Mouse (Mus musculus) lung, postnatal 10 days (tissue): Measurements from ENCODE around the gene Tgfbr2.
"Not testable (repeated sequence)": the region's sequence is repeated elsewhere in the genome, so short reads cannot be mapped to it uniquely, and the experiment has no call there.

Experiments
- DNase-seq: peaks from one replicate; pipeline ENCODE4 v3.0.0; 2021

Tgfbr2 gene

DNA sequence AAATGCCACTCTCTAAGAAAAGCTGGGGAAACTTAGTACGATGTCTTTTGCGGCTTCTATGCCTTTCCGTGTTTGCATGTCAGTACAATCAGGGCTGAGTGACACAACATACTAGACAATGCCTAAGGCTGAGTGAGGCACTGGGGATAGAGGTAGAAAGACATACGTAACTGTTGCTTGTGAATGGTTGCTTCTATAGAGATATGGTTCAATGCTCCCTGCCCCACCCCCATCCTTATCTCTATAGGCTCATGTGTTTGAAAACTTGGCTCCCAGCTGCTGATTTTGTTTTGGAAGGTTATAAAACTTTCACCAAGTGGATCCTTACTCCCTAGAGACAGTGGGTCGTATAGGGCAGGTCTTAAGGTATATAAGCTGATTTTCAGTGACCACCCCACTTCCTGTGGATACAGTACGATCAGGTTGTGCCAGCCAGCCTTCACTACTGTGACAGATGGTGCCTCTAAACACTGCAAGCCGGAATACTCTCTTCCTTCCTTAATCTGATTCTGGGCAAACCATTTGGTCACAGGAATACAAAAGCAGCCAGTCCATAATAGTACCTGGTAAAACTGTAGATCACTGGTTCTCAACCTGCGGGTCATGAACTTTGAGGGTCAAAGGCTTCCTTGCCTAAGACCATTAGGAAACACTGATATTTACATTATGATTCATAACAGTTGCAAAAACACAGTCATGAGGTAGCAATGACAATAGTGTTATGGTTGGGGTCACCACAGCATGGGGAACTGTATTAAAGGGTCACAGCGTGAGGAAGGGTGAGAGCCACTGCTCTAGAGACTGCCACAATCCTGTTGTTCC, 63.8 kb downstream of the Tgfbr2 start:
- no peak for DNase-seq

DNA sequence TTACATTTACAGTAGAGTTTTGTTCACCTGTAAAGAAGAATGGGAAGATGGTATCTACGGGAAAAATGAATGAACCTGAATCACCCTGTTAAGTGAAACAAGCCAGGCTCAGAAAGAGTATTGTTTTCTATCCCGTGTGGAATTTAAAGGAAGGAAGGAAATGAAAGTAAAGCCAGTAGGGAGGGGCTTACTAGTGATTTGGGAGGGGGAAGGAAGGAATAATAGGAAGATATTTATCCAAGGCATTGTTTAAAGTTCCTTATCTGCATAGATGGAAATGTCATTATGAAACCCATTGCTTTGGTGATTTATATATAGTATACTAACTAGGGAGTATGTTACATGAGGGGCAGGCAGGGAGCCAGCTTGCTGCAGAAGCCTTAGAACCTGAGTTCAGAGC, 66.4 kb downstream of the Tgfbr2 start:
- DNase-seq, result no peak

DNA sequence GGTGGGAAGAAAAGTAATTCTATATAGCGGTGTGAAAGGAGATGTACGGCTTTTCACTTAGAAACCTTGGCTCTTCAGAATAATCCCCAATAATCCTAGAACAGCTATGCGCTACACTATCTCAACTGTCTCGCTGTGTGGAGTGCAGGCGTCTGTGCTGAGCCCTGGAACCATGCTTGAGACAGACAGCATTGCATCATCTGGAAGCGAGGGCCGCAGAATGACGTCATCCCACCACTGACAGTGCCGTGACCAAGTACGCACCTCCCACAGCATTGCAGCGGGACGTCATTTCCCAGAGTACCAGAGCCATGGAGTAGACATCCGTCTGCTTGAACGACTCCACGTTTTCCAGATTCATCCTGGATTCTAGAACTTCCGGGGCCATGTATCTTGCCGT, 70.4 kb downstream of the Tgfbr2 start:
- no peak for DNase-seq

DNA sequence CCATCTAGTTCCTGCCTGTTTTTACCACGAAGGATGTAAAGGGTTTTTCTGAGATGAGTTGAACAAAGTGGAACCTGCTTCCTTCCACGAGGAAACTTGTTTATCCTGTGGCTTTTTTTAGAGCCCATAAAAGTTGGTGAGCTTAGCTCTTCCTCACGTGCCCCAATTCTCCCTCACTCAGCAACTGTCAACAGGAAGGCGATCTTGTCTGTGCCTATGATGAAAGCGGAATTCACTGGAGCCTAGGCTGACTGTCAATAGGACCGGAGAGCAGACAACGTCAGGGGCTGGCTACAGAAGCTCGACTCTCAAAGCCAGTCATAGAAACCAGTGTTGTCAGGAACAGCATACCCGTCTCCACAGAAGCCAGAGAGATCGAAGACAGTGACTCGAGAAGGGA, 73.3 kb downstream of the Tgfbr2 start:
- peak; percentile 43 for DNase-seq

DNA sequence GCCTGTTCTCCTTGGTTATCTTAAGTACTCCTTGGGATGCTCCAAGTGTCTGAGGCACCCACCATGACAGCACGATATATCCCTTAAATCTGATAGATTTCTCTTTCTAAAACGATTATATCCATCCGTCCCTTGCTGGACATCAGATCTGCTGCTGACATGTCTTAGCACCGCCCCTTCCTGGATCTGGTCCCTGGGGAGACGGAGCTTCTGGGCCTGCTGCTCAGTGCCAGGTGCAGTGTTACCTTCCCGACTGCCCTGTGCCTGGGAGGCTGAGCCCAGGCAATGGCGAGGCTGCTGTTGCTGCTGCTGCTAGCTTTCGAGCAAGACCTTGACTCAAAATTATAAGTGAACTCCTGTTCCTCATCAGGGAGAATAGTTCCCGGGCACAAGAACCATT, 75.1 kb downstream of the Tgfbr2 start:
- DNase-seq, result no peak

DNA sequence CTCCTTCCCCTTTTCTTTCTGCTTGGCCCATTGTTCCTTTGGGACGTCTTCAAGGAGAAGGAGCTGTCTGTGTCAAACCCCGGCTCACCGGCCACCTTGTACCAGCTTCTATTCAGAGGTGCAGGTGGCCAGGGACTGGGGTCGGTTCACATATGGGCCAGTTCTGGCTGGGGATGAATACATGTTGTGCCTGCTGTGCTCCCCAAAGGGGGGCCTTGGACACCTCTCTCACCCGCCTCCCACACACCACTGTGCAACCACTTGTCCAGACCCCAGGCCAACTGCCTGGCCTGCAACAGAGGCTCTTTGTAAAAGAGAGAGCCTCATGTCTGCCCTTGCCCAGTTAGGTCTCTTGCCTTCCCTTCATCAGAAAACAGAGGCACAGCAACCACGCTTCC, 75.6 kb downstream of the Tgfbr2 start:
- no peak for DNase-seq

DNA sequence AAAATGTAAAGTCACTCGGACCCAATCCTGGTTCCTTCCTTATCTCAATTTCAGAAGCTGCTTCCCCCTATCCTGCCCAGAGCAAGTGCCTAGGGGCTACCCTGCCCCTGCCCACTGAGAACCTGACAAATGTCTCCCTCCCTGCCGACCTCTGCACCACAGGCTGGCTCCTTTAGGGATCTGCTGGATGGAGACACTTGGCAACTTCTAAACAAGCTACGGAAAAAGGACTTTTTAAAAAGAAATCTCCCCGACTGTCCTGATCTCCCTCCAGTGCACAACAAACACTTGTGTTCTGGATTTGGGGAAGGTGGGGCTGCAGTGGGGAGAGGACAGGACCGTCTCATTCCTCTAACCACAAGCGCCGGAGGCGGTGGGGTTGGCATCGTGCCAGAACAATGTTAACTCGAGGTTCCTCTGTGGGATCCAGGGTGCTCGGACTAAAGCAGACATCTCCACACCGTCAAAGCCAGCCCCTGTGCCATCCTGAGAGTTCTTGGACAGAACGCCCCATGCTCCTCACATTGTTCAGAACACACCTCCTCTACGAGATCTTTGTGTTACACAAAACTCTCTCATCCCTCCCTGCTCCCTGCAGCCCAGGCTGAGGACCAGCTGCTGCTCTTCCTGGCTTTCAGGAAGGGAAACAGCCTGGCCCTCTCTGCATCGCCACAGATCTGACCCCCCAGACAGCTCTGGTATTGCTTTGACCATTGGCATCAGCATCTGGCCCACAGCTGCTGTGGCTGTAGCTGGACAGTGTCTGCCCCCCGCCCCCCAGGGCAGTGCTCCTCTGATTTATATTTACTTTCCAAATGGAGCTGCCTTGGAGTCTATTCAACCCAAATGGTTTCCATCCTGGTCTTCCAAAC, 76.2 kb downstream of the Tgfbr2 start:
- DNase-seq, result peak; percentile 84

DNA sequence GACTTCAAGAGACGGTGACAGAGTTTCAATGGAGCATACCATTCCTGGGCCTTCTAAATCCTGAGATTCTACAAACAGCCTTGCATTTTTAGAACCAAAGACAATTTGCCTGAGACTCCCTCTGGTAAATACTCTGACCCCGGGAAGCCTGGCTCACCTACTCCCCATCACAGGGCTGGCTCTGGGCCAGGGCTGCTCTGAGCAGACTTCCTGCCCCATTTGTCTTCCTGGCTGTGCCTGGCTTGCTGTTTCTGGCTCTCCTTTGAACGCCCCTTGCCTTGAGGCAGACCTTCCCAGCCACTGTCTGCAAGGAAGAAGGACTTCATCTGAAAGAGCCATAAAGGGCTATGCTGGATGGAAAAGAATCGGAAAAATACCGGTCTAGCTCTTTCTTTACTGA, 83.2 kb downstream of the Tgfbr2 start:
- DNase-seq, result peak; percentile 71

DNA sequence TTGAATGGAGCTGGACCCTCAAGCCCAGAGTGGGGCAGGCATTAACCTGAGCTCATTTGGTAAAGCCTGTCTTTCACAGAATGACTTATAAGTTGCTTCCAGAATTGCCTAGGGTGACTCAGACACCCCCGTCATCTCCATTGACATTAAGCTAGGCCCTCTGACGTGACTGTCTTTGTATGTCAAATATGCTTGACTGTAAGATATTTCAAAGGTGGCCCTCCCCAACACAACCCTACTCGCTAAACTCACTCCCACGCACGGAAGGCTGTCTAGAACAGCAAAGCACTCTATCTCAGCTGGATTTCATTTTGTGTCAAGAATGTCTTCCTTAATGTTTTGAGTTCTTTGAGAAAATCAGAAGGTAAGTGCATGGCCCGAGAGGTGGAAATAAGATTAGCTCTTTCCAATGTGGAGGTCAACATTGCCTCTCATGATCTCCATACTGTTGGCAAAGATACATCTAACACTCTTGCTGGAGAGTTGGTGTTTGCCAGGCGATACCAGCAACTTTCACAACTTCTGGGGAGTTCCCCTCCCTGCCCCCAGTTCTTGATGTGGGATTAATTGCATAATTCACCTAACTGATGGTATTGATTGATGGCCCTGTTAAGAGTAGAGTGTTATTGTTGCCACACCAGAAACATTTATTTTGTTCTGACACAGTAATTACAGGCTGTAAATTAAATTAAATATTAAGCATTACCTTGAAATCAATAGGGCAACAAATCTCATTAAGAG, 83.9 kb downstream of the Tgfbr2 start:
- DNase-seq, result no peak

DNA sequence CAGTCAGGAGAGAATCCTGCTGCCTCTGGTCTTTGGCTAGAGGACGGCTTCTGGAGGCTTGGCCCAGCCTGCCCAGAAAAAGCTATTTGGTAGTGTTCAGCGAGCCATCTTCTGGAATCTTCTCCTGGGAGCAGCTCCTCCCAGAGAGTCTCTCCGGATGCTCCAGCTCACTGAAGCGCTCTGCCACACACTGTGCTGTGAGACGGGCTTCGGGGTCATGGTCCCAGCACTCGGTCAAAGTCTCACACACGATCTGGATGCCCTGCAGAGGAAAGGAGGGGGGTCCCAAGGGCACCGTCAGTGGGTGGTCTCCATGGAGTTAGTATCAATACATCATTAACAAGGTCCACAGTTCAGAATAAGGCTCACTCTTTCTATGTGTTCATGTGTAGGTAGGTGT, 84.9 kb downstream of the Tgfbr2 start:
- no peak for DNase-seq

DNA sequence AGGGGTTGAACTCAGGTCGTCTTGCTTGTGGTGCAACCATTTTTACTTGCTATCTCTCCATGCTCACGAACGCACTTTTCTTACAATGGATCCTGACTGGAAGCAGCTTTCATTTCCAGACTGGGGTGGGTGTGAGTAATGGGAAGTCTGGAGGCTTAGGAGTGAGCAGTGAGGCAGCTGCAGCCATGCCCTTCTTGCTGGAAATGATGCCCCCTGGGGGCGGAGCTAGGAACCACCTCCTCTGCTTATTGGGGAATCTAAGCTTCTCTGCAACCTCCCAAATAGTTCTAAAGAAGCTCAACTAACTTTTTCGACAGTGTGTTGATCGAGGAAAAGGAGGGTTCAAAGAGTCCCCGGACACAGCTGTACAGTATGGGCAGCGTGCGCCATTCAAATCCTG, 86.2 kb downstream of the Tgfbr2 start:
- DNase-seq, result peak; percentile 57

DNA sequence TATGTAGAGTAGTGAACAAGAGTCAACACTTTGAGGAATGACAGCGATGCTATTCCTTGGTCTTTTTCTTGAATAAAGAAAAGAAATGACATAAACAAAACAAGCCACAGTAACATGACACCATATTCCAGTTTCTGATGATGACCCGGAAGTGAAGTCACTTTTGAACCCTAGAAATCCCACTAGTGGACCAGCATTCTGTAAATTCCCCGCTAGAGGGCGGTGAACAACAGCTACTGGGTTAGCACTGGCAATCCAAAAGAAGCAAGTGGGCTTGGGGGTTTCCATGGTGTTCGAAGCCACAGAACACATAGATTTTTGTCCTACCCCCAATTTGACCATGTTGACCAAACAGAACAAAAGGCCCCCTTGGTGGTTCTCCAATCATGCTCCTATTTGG, 87.3 kb downstream of the Tgfbr2 start:
- DNase-seq, result peak; percentile 89

DNA sequence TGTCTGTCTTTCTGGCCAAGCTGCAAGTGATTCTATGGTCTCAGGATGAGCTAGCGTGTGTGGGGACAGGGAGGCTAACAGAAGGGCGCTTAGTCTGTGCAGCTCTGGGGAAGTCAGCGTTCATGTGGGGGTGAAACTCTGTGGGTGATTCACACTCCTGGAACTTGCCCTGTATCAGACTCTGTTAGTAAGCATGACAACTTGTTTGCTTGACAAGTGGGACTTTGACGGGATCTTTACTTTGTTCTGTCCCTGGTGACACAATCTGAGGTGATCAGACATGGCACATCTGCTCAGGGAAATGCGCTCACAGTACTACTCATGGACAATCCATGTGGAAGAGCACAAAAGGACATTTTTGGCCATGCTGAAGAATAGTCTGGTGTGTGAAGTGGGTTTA, 87.9 kb downstream of the Tgfbr2 start:
- DNase-seq, result no peak

DNA sequence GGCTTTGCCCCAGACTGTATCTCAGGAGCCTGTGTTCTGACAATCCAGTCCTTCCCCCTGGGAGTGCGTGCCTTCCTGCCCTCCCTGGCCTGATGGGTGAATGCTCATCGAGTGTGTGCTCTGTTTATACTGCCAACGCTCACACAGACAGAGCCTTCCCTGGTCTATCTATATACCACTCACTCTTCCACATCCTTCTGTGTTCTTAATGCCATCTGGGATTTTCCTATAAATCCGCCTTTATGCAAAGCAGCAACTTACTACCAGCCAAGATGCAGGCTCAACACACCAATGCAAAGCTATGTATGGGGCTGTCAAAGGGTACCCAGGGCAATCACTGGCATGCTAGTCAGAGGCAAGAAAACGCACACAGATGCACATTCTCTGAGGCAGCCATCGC, 89.2 kb downstream of the Tgfbr2 start:
- DNase-seq, result no peak

DNA sequence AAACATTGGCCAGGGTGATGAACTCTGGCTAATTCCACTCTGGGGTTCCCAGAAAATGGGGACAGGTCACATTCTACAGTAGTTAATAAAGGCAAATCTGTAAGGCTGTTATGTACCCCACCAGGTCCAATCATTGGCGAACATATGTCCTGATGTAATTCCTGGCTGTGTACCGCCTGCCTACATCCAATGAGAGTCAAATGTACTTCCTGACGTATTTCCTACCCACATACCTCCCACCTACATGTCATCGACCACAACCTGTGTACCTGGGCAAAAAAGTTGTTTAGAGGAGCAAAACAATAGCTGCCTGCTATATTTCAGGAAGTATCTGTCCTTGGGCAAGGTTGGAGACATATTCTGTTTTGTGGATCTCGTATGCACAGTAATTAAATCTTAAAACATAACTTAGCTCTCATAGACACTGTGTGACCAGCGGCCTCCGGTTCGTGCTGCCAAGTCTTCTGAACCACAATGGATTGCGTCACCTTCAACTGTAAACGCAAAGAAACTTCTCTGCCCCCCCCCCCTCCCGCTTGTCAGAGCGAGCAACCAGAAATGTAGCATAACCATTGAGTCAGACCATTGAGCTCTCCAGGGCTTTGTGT, 90.7 kb downstream of the Tgfbr2 start:
- peak; percentile 45 for DNase-seq

DNA sequence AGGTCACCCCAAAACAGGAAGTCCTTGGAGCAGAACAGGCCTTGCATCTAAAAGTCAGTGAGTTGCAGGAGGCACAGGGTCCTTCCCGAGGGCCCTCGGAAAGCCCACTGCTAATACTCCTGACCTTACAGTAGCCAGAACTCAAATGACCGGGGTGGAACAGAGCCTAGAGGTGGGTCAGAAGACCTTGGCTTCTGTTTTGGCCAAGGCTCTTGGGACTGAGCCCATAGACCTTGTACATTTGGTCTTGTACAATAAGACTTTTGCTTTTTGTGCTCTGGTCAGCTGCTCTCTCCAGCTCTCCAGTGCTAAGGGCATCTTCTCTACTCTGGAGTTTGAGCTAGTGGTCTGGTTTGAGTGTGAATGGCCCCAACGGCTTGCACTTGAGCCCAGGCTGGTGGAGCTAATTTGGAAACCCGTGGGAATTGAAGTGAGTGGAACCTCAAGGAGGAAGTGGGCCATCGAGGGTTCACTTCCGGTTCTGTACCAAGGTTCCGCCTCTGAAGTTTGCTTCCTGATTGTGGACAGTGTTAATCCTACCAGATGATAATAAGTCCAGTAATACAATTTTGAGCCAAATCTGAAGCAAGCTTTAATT, 91.3 kb downstream of the Tgfbr2 start:
- peak; percentile 22 for DNase-seq

DNA sequence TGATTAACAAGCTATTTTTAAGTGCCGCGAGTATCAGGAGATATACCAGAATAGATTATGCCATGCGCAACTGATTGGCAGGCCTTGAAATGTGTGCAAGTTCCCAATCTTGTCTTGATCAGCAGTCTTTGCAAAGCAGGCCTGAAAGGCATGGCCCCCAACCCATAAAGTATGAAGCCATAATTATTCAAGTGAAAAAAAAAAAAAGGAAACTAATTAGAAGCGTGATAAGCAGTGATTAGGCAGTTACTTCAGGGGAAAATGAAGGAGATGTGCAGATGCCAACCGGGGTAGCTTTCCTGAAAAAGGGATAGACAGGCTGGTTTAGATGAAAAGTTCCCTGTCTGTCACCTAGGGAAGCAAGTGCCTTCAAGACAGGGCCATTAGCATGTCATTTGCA, 91.9 kb downstream of the Tgfbr2 start:
- no peak for DNase-seq

DNA sequence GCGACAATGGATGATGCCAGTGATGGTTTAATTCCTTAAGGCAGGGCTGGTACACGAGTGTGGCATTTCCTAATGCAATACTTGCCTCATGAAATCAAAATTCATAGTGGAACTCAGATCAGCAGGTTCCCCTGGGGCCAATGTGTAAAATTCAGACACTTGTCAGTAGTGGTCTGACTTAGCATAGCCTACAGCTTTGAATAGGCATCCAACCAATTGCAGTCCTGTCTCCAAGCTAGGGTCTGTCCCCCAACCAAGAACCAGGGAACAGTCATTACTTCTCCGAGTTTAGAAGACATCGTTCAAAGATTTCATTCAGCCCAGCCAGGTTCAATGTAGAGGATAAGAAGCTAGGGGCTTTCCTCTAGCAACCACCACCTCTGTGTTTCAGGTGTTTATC, 93.4 kb downstream of the Tgfbr2 start:
- no peak for DNase-seq

DNA sequence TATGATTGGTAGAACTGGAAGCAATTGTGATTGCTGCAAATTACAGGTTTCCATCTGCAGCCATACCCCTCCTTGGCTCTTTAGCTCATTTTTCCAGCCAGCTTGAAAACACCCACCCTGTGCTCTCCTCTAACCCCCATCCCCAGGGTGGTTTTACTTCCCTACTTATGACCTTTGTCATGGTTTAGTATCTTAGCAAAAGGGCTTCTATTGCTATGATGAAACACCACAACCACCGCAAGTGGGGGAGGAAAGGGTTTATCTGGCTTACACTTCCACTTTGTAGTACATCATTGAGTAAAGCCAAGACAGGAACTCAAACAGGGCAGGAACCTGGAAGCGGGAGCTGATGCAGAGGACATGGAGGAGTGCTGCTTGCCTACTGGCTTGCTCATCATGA, 97.7 kb downstream of the Tgfbr2 start:
- no peak for DNase-seq

DNA sequence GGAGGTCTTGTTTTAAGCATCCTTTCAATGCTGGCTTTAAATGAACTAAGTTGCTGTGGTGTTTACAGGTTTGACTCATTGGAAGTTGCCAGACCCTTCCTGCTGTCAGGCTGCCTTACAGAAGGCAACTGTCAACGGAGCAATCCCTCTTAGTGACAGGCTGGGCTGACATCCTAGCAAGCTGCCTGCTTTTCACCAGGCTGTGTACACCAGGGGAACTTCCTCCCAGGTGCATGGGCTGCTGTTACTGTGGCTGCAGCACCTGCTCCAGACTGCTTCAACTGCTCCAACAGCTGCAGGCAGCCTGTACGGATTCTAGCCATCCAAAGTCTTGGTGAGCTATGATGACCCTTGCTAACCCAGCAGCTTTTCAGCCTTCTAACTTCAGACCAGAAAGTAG, 98.2 kb downstream of the Tgfbr2 start:
- no peak for DNase-seq

DNA sequence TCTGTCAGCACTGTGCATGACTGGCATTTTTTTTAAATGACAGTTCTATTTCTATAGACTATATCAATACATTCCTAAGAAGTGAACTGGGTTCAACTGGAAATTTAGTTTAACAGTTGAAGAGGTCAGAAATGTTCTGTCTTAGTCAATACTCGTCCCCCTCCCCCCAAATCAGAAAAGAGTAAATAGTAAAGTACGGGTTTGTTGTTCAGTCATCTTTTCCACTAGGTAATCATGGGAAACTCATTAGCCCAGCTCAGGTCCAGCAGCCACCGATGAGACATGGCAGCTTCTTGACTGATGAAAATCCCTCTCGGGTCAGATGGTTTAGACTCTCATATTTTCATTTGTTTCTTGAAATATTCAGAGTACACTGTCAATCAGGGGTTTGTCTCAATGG, 99.0 kb downstream of the Tgfbr2 start:
- no peak for DNase-seq

DNA sequence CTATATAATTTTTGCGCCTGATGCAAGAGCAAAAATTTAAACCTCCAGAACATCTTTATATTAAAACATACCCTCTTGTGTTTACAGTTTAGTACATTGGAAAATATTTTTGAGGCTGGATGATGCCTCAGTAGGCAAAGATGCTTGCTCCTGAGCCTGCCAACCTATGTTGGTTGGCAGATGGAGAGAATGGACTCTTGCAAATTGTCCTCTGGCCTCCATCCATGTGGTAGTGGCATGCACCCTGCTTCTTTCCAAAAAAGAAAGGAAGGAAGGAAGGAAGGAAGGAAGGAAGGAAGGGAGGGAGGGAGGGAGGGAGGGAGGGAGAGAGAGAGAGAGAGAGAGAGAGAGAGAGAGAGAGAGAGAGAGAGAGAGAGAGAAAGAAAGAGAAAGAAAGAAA, 103.6 kb downstream of the Tgfbr2 start:
- not testable (repeated sequence) for DNase-seq

DNA sequence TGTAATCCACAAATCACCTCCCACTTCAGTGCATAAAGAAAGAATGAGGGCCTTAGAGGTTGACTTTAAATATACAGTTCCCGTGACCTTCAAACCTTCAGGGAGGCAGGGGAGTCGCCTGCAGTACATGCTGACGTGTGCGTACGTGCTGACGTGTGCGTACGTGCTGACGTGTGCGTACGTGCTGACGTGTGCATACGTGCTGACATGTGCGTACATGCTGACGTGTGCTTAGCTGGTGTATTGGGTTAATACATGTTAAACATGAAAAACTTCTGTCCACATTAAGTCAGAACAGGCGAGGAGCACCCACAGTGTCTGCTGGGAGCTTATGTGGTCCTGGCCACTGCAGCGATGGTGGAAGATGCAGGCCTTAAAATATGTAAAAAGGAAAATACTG, 110.4 kb downstream of the Tgfbr2 start:
- no peak for DNase-seq
